Mouse (Mus musculus) kidney, adult 2 months (tissue): ENCODE results near the gene Nbas. TPM values are rescaled to one million over a fixed set of nuclear protein-coding genes. Genes with fewer than 3 reads are reported as not detected.
A peak's percentile ranks its signal among the peaks of the same experiment; 100 is the strongest.

ENCODE experiments used
- DNase-seq: peaks from one replicate; pipeline ENCODE4 v3.0.0; 2021
- H3K27ac ChIP-seq: fragments of 200-500 bp; 2 replicates; pipeline ENCODE4 v1.5.1; 2012; ENCODE audit warnings: low read depth, low read length, control low read depth, inconsistent platforms; ENCODE audit not compliant: insufficient read depth
- H3K27me3 ChIP-seq: fragments of 200-500 bp; replicated peaks from 2 replicates; pipeline ENCODE4 v1.6.1; 2012; ENCODE audit warnings: mild to moderate bottlenecking, moderate library complexity, low read length, inconsistent platforms; ENCODE audit not compliant: control insufficient read depth, insufficient read depth
- H3K36me3 ChIP-seq: fragments of 200-500 bp; 2 replicates; pipeline ENCODE4 v1.6.1; 2012; ENCODE audit warnings: mild to moderate bottlenecking, moderate library complexity, low read length, inconsistent platforms; ENCODE audit not compliant: control insufficient read depth, insufficient read depth
- H3K4me1 ChIP-seq: fragments of 200-500 bp; 2 replicates; pipeline ENCODE4 v1.6.1; 2011; ENCODE audit warnings: low read length; ENCODE audit not compliant: control insufficient read depth, insufficient read depth
- H3K4me3 ChIP-seq: fragments of 200-500 bp; 2 replicates; pipeline ENCODE4 v1.5.1; 2011; ENCODE audit warnings: mild to moderate bottlenecking, low read depth, low read length, control low read depth; ENCODE audit not compliant: insufficient read depth
- CTCF ChIP-seq: fragments of 200-500 bp; conservative IDR thresholded peaks from 2 replicates; pipeline ENCODE4 v1.5.1; 2011; ENCODE audit warnings: low read depth, mild to moderate bottlenecking, control low read depth, low read length, moderate library complexity, mixed read lengths; ENCODE audit not compliant: insufficient read depth, insufficient read length
- POLR2A ChIP-seq: fragments of 200-500 bp; IDR thresholded peaks from one replicate; pipeline ENCODE4 v1.6.1; 2011; ENCODE audit warnings: low read depth, low read length, control low read depth
- WGBS: fragments of 180-500 bp; shearing (Covaris S2); methylation state at CpG from one replicate; pipeline ENCODE4 v1.1.7; 2018; 5-methylcytosine and 5-hydroxymethylcytosine counted together
- polyA plus RNA-seq: library from polyadenylated mRNA; depleted of rRNA; stranded (reverse); fragments of >200 nt; gene quantifications from 2 replicates; pipeline ENCODE4 v1.2.3, GENCODE M21; 2012; rRNA removed

Nbas gene
- polyA plus RNA-seq, 1 experiment: 16.1 TPM

DNA sequence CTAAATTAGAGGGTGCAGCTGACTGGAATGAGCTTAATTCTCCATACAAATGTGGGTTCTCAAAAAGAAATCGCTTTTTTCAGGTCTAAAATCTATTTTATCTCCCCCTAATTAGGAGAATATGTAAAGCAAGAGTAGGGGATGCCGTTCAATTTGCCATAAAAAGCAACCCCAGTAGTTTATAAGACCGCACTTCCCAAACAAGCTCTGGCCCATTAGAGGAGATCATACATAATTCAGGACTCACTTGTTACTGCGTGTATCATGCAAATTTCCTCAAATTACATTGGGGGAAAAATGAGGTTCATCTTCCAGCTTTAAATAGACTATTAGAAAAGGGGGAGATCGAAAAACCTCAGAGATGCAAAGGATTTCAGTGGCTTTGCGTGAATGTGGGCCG lies 346.7 kb downstream of the Nbas start:
- no peaks in the 10 kb centered on the region for H3K36me3 ChIP-seq
- H3K27me3 ChIP-seq: no peaks in the 10 kb centered on the region
- no peak for DNase-seq
- H3K27ac ChIP-seq: no peak overlapping the region
- WGBS: 82% methylated on average over 7 of the region's 7 CpGs
- no peak overlapping the region for H3K4me3 ChIP-seq
- no peak for TF ChIP-seq CTCF
- no peak for TF ChIP-seq POLR2A
- H3K4me1 ChIP-seq: no peaks in the 10 kb centered on the region

DNA sequence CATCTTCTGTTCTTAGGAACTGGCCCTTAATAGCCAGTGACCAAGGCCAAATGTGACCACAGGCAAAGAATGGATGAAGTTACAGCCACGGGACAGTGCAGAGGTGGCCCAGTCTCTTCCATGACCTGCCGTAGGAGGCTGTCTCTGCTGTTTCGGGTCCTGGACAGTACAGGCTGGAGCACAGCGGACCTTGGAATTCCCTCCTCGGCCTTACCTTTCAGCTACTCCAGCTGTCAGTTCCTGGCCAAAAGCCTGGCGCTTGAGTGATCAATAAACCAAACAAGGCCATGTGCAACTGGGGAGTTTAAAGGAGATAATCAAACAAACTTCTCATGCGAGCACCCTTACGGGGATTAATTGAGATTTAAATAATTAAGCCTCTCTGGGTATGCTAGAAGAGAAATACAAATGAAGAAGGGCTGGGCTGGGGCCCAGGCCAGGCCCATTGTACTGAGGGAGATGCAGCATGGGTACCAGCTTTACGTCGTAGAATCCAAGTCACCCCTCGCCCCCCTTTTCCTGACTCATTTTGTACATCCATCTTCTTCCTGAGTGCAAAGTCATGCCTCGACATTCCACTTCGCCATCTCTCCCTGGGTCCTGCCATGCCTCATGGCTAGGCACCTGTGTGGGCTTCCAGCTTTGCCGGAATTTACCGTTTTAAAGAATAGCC lies 353.4 kb downstream of the Nbas start:
- DNase-seq: no peak
- Histone ChIP-seq H3K36me3 (no peaks in the 10 kb centered on the region), H3K27me3 (no peaks in the 10 kb centered on the region), H3K4me3 (no peak overlapping the region), H3K27ac (no peak overlapping the region), H3K4me1 (no peaks in the 10 kb centered on the region)
- 85% methylated on average over 15 of the region's 15 CpGs for WGBS
- TF ChIP-seq POLR2A: no peak
- no peak for TF ChIP-seq CTCF

DNA sequence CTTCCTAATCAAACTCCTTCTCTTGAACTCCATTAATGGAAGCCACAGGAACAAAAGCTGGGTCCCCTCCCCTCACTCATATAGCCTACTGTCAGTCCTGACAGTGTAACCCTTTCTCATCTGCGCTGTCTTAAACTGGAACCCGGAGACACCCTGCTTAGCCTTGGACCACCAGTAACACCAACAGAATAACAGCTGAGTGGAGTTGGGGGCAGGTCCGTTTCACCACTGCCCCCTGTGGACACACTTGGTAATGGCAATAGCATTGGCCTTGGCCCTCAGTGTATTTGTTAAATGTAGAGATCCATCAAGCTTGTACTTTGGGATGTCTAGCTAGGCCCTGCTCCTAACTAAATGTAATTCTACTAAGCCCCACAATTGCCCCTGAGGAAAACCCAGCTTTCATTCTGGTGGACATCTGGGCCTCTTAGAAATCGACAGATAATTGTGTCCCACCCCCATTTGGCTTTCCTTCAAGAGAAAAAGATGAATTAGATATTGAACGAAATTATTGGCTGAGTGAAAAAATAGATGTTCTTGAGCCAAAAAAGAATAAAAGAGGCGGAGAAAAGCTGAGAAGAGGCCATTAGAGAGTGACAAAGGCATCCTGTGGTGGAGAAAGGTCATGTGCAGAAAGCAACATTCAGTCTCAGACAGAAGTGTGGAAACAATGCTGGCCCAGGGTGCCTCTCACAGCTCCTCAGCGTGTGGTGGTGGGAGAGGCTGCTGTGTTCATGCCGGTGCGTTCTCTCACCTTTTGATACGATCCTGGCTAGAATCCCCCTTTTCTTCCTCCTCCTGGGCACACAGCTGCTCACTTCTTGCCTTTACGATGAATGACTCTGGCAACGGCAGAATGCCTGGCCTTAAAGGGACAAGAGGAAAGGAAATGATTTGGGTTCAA lies 358.1 kb downstream of the Nbas start:
- H3K36me3 ChIP-seq: no peaks in the 10 kb centered on the region
- H3K27ac ChIP-seq: no peak overlapping the region
- no peak overlapping the region for H3K4me3 ChIP-seq
- 65% methylated on average over 12 of the region's 12 CpGs for WGBS
- no peaks in the 10 kb centered on the region for H3K27me3 ChIP-seq
- DNase-seq: no peak
- H3K4me1 ChIP-seq: no peaks in the 10 kb centered on the region
- TF ChIP-seq POLR2A (no peak), CTCF (peak; percentile 36; the same call in 1 of the 2 replicates)

Other genes with a start within 250 kb of the Nbas start
- gene Ddx1, start 19.9 kb upstream of the Nbas start, polyA plus RNA-seq: 8.9 and 12.1 TPM in 2 replicates